Mouse (Mus musculus) liver, postnatal 0 days (tissue): ENCODE results near the gene Mta3.

Source experiments
- CTCF ChIP-seq: sonication (generic); IDR thresholded peaks from 2 replicates; pipeline ENCODE4 v1.5.1; 2016; ENCODE audit warnings: antibody characterized with exemption, low read depth
- EP300 ChIP-seq: IDR thresholded peaks from 2 replicates; pipeline ENCODE4 v1.6.1; 2016; ENCODE audit warnings: antibody characterized with exemption, low read depth, mild to moderate bottlenecking

GRCm38 (mm10) chr17:83710639-83711038 lies 4.7 kb downstream of the Mta3 start:
- TF ChIP-seq CTCF = no peak
- TF ChIP-seq EP300 = no peak
